Mouse (Mus musculus) adrenal gland, adult (tissue): Measurements from ENCODE around the gene Gm20075.
"Not testable (repeated sequence)": the region's sequence is repeated elsewhere in the genome, so short reads cannot be mapped to it uniquely, and the experiment has no call there.

Experiments used
- DNase-seq, 2 experiments: peaks; one replicate each; pipeline ENCODE4 v3.0.0; 2022 to 2023; ENCODE audit warnings: low spot score in 1 of 2; ENCODE audit not compliant: inconsistent age in 2 of 2

The Gm20075 gene

GRCm38 (mm10) chr13:96081276-96081675 is at the start of gene Gm20075:
Gm20075 (minus strand) TSS chr13:96081376.
- DNase-seq: not testable (repeated sequence)

GRCm38 (mm10) chr13:96129081-96129480 is 47.9 kb upstream of the Gm20075 start:
- DNase-seq: no peak

- DNase-seq: no peak
Observed at GRCm38 (mm10) chr13:96126669-96127068, 45.5 kb upstream of the Gm20075 start.

GRCm38 (mm10) chr13:96125011-96125410 is 43.8 kb upstream of the Gm20075 start:
- DNase-seq: peak; percentile 64 to 72

- no peak for DNase-seq
Observed at GRCm38 (mm10) chr13:96112711-96113110, 31.5 kb upstream of the Gm20075 start.

GRCm38 (mm10) chr13:96110767-96111166 is 29.6 kb upstream of the Gm20075 start:
- no peak for DNase-seq

- no peak for DNase-seq
Observed at GRCm38 (mm10) chr13:96106367-96106766, 25.2 kb upstream of the Gm20075 start.

GRCm38 (mm10) chr13:96090929-96091328 is 9.8 kb upstream of the Gm20075 start:
- DNase-seq: no peak

- no peak for DNase-seq
Observed at GRCm38 (mm10) chr13:96085581-96086302, 4.6 kb upstream of the Gm20075 start.

GRCm38 (mm10) chr13:96081754-96082153 is 578 bp upstream of the Gm20075 start, which contains the start of gene Gm17190:
Gm17190 (plus strand) TSS chr13:96082054.
- DNase-seq: not testable (repeated sequence)

GRCm38 (mm10) chr13:96073555-96073954 is 7.6 kb downstream of the Gm20075 start:
- DNase-seq: peak; percentile 7 to 41

GRCm38 (mm10) chr13:96052755-96053154 is 28.4 kb downstream of the Gm20075 start:
- DNase-seq: no peak

- DNase-seq: no peak
Observed at GRCm38 (mm10) chr13:96045396-96045795, 35.8 kb downstream of the Gm20075 start.

GRCm38 (mm10) chr13:96040275-96041042 is 40.7 kb downstream of the Gm20075 start:
- DNase-seq: no peak

- DNase-seq: peak in 1 of 2 experiments; percentile 68
Observed at GRCm38 (mm10) chr13:96039536-96039935, 41.6 kb downstream of the Gm20075 start.

GRCm38 (mm10) chr13:96030368-96031223 is 50.6 kb downstream of the Gm20075 start:
- DNase-seq: peak; percentile 32 to 80
